Mouse (Mus musculus) large intestine, adult 2 months (tissue): ENCODE measurements around the gene Cdyl2. TPM values are rescaled to one million over a fixed set of nuclear protein-coding genes. Genes with fewer than 3 reads are reported as not detected.

ENCODE experiments used
- DNase-seq: peaks from one replicate; pipeline ENCODE4 v3.0.0-alpha.2; 2012; ENCODE audit warnings: low read depth, low spot score
- WGBS: fragments of 180-500 bp; shearing (Covaris S2); methylation state at CpG from one replicate; pipeline ENCODE4 v1.1.7; 2018; 5-methylcytosine and 5-hydroxymethylcytosine counted together
- polyA plus RNA-seq: library from polyadenylated mRNA; depleted of rRNA; stranded (reverse); fragments of >200 nt; gene quantifications from 2 replicates; pipeline ENCODE4 v1.2.3, GENCODE M21; 2012; rRNA removed

Cdyl2 gene
- polyA plus RNA-seq, 1 experiment = 0.72 TPM

DNA sequence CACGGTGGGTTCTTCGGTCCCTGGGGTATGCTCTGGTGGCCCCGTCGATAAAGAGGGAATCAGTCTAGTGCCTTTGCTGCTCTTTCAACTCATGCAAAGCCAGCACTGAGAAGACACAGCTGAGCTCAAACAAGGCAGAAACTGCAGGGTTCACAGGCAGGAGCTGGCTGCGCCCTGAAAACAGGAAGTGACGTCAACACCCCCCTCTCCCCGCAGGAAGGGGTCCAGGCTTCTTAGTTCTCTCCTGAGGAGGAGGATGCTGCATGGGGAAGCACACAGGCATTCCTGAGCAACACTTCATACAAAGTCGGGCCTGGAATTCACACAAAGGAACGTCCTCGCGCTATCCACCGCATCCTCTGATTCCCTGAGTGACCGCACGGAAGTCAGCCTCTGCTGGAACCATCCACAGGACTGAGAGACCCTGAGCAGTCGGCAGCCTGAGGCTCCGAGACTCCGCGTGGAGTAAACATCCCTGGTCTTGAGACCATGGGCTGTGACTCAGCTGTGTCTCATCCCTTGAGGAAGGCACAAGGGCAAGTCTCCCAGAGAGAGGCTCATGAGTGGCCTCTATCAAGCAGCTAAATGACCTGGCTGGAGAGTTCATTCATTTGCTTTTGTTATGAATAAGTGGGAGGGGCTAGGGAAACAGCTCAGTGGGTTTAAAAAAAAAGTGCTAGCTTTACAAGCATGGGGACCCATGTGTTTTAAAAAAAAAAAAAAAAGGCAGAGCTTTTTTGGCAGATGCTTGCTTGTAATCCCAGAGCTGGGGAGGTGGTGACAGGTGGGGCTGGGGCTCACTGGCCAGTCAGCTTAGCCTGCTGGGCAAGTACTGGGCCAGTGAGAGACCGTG lies 144.9 kb downstream of the Cdyl2 start:
- WGBS = 80% methylated on average over 19 of the region's 19 CpGs
- no peak for DNase-seq

DNA sequence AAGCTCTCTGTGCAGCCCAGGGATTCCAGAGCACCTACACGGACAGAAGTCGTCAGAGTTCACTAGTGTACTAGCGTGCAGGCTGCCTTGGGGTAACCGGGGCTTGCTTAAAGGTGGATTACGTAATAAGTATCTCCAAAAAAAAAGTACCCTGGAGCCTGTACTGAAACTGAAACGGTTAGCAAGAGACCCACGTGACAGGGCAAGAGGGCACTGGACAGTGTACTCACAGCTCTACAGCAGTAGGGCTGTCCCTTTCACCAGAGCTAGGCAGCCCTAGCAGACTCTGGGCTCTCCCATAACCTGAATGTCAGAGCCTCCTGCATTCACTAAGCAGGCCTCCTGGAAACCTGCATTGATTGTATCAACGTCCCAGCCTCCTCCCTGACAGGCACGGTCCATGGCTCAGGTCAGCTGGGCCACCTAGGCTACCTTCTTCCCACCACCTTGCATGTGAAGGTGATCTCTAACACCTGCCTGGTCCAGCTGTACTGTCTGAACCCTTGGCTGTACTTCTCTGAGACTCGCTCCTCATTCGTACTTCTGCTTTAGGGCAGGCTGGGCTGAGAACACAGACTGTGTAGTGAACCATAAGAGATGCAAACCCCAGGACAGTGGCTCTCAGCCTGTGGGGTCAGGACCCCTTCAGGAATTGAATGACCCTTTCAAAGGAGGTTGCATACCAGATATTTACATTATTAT lies 151.3 kb downstream of the Cdyl2 start:
- no peak for DNase-seq
- WGBS = 71% methylated on average over 11 of the region's 11 CpGs

DNA sequence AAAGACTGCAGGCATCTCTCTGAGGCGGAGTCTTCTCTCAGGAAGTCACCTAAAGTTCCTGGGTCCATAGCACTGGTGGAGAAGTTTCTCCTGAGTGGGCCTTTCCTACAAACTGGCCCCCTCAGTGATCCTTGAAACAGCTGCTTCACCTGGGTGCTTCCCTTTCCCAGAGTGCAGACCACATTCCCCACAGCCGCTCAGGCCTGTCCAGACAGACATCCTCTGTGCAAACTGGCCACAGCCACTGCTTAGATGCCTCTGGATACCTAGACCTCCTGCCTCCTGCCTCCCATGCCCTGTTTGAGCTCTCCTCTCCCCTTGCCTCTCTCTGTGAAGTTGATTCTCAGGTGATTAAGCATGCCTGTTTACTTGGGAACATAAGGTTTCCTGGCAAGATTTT lies 156.1 kb downstream of the Cdyl2 start:
- WGBS = 83% methylated on average over 2 of the region's 2 CpGs

DNA sequence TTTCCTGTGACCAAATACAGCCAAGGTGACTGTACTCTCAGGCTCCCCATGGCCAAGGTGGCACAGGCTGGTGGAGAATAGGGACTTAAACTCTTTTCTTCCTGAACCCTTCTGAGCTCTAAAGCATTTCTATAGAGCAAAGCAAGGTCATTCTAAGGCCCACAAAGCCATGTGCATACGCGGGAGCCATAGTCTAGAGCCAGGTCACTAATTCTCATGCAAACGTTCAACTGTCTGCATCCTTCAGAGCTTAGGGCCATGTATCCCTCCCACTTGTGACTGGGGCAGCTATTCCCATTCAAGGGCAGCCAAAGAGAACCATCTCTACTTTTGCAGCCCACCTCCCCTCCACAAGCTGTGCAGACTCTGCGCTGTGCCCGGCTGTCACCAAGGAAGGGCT lies 159.7 kb downstream of the Cdyl2 start:
- no peak for DNase-seq
- WGBS = 92% methylated on average over 5 of the region's 5 CpGs

More for the DNA sequence above, 156.1 kb downstream of the Cdyl2 start:
- DNase-seq = no peak

DNA sequence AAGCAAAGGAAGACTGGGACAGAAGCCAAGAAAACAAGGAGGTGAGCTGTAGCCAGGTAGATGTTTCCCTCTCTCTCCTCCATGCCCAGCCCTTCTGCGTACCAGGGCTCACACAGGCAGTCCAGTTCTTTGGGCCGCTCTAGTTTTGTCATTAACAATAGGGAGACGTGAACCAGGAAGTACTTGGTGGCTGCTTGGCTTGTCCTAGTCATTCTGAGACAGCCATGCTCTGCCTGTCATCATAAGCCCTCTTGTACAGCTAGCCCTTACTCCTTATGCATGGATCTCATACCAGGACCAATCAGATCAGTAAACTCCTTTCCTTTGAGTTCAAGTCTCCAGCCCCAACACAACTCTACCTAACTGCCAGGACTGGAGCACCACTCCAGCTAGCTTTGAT lies 180.0 kb downstream of the Cdyl2 start:
- WGBS = 56% methylated on average over 3 of the region's 3 CpGs
- DNase-seq = no peak

DNA sequence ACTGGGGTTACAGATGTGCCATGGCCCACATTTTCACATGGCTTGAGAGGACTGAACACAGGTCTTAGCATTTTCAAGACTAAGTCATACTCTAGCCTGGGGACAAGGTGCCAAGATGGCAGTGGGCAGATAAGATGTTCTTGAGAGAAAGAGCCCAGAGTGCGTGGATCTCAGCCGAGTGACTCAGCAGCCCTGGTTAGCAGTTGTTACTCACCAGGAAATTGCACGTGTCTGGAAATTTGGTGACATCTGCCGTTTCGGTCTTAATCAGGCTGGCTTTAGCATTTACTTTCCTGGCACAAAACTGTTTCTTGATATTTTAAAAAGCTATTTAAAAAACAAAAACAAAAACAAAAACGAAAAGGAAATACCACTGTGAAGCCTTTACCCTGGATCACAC lies 180.5 kb downstream of the Cdyl2 start:
- DNase-seq = no peak
- WGBS = 72% methylated on average over 6 of the region's 6 CpGs

DNA sequence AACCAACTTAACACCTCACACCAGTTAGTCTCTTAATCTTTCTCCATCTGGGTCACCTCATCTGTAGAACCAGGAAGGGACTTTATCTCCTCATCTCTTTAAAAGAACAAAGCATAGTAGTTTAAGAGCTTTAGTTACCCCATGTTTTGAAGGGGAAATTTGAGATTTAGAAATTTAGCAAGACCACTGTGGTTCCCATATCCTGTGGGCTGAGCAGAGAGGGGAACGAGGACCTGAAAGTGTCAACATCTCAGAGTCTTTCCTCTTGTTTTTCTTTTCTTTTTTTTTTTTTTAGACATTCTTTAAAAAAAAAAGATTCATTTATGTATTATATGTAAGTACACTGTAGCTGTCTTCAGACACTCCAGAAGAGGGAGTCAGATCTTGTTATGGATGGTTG lies 189.4 kb downstream of the Cdyl2 start:
- WGBS = 61% methylated on average over 1 of the region's 1 CpGs
- DNase-seq = no peak

DNA sequence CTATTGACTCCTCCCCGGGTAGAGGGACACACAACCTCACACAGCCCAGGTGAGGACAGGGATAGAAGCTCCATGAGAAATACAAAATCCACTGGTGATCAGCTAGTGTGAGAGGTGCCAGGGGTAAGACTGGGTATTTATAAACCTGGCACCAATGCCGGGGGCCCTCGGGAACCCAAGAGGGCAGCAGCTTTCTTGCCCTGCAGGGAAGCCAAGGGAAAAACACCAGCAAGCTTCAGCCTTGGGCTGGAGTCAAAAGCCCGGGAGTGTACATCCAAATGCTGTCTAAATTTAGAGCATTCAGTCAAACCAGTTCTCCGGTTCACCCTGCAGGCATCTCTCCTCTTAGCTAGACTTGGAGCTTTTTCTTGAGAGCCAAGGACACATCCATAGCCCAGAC lies 189.9 kb downstream of the Cdyl2 start:
- WGBS = 76% methylated on average over 5 of the region's 5 CpGs
- DNase-seq = no peak

DNA sequence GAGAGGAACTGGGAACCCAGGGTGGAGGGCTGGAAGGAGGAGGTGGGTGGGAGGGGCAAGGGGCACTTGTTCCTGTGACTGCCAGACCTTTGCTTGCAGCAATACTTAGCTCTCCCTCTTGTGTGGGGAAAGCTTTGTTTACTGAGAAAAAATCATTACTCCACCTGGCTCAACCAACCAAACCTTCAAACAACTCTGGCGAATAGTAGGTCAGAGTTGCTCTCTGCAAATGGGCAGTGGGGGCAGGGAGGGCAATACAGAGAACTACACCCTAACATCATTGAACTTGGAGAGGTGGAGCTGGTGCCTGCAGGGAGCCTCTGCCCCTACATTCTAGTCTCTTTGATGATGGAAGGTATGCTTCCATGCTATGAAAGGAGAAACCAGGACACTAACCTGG lies 192.7 kb downstream of the Cdyl2 start:
- 60% methylated on average over 1 of the region's 1 CpGs for WGBS
- DNase-seq = no peak

DNA sequence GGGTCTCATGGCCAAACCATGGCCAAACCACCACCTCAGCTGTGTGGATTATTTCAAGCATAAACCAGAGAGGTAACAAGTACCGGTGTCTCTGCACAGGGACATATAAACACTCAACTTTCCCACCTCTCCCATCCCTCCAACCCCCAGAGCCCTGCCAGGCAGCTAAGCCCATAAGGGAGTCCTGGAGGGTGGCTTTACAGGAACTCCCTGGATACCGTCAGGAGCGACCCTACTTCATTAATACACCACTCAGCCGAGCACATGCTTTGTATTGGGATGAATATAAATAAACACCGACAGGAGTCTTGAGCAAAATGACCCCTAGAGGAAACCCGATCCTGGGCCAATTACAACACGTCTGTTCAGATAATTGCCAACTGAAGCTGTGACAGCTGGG lies 194.0 kb downstream of the Cdyl2 start:
- DNase-seq = no peak
- 53% methylated on average over 7 of the region's 7 CpGs for WGBS

DNA sequence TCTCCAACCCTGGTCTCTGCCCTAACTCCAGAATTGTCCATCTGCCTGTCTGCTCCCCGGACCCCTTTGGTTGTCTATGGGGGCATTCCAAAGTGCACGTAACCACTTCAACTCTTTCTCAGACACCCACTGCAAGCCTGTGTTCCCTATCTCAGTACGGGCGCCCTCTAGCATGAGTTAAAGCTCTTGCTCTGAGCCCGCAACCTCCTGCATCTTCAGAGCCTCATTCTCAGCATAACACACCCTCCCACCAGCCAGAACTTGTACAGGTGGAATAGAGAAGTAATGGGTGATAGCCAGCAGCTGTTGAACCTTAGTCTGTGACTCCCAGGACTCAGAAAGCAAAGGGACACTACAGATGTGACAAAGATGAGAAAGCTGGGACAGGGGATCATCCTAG lies 196.0 kb downstream of the Cdyl2 start:
- WGBS = 74% methylated on average over 5 of the region's 5 CpGs
- no peak for DNase-seq

DNA sequence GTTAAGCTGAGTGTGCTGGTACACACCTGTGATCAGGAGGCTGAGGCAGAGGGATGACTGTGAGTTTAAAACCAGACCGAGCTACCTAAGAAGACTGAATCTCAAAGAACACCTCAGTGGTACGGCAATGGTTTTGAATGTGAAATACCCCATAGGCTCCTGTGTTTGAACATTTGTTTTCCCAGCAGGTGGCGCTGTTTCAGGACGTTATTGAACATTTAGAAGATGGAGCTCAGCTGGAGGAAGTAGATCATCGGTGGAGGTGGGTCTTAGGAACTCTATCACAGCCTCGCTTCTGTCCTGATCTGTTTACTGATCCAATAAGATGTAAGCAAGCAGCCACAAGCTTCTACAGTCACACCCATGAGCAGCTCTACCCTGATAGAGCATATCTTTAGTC lies 199.7 kb downstream of the Cdyl2 start:
- DNase-seq = no peak
- WGBS = 67% methylated on average over 6 of the region's 6 CpGs

DNA sequence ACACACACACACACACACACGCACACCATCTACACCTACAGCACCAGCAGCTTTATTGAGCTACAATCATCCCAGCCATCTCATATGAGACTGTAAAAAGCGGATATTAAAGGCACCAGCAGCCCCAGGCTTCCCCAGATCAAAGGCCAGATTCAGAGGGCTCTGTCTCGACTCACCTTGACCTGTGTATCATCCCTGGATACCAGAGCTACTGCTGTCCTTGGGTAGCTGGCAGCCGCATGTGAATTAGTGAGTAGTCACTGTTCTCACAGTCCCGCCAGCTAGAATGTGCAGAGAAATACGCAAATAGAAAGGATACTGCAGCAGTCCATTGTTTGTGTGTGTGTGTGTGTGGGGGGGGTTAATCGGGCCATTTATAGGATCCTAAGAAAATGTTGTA lies 204.1 kb downstream of the Cdyl2 start:
- WGBS = 56% methylated on average over 7 of the region's 7 CpGs
- no peak for DNase-seq

DNA sequence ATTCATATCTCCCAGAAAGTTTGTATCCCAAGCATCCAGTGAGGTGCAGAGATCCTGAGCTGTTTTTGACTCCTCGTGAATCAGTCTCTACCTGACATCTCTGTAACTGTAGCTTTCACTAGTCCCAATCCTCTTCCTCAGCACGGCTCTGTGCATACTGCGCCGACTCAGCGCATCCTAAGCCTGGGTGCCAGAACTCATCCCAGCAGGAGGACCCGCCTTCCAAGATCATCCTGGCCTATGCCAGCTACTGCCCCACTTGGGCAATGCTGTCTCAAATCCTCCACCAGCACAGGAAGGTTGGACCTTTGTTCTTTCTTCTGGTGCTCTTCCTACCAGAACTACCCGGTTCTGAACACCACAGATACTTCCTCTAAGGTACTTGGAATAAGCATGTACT lies 207.9 kb downstream of the Cdyl2 start:
- no peak for DNase-seq
- 88% methylated on average over 7 of the region's 7 CpGs for WGBS

Other genes with a start within 250 kb of the Cdyl2 start
- gene Dynlrb2, start 228.0 kb downstream of the Cdyl2 start, polyA plus RNA-seq = 0.21 TPM in 1 of 2 replicates, not detected in the other
- 9.7 and 10.3 TPM in 2 replicates for gene Cmc2, start 188.5 kb upstream of the Cdyl2 start, polyA plus RNA-seq
- gene Cenpn, start 188.7 kb upstream of the Cdyl2 start, polyA plus RNA-seq = 5.6 TPM in 2 replicates
- 10.9 and 13.1 TPM in 2 replicates for gene Atmin, start 210.4 kb upstream of the Cdyl2 start, polyA plus RNA-seq
- 0.32 and 0.38 TPM in 2 replicates for gene 1700030J22Rik, start 246.0 kb upstream of the Cdyl2 start, polyA plus RNA-seq